Comparison of ENCODE assay signal across 21 mouse cellular contexts in genomic region chr10:120375438-120375837, GRCm38 (mm10).
DNase-seq lines count a peak whose midpoint lies in the region; ATAC-seq lines count a peak whose summit lies in the region.
"Had no signal": no experiment of that assay in that cellular context is flagged by ENCODE, and none has a peak within 500 bp of the region (broad histone marks: within the 10 kb centered on the region; RNA-seq: fewer than 3 reads in every experiment).

No protein-coding gene starts in this region.

- no peaks in the 10 kb centered on the region for H3K9me3 ChIP-seq in liver, embryonic 12.5 days (replicated peaks)
- H3K9me3 ChIP-seq: embryonic facial prominence, embryonic 15.5 days; hindbrain, embryonic 12.5 days; intestine, embryonic 15.5 days had no signal

- no peaks in the 10 kb centered on the region for H3K27me3 ChIP-seq in liver, embryonic 12.5 days (replicated peaks)
- H3K27me3 ChIP-seq: CH12.LX; embryonic facial prominence, embryonic 15.5 days; hindbrain, embryonic 12.5 days; intestine, embryonic 15.5 days; Patski had no signal

- H3K36me3 ChIP-seq in liver, embryonic 12.5 days = peaks cover 31% of the 10 kb centered on the region
- H3K36me3 ChIP-seq: embryonic facial prominence, embryonic 15.5 days; hindbrain, embryonic 12.5 days had no signal

- WGBS in liver, embryonic 12.5 days (ENCODE audit: insufficient replicate concordance) = 75% methylated on average over 14 of the region's 14 CpGs

- H3K9ac ChIP-seq in liver, embryonic 12.5 days = no peak overlapping the region
- H3K9ac ChIP-seq: embryonic facial prominence, embryonic 15.5 days; hindbrain, embryonic 12.5 days; intestine, embryonic 15.5 days had no signal

- 0 out of 2 replicates have a peak, but pooled peaks cover 3% of the 10 kb centered on the region for H3K4me1 ChIP-seq in liver, embryonic 12.5 days

- no peak overlapping the region for H3K4me3 ChIP-seq in liver, embryonic 12.5 days
- H3K4me3 ChIP-seq: embryonic facial prominence, embryonic 15.5 days; erythroblast, embryonic 14.5 days; gastrocnemius, adult 2 months; hindbrain, embryonic 12.5 days; intestine, embryonic 15.5 days had no signal

- H3K27ac ChIP-seq in liver, embryonic 12.5 days = no peak overlapping the region
- H3K27ac ChIP-seq: embryonic facial prominence, embryonic 15.5 days; gastrocnemius, adult 2 months; hindbrain, embryonic 12.5 days; intestine, embryonic 15.5 days had no signal

- DNase-seq in liver = no peak
- peak; percentile 58 for DNase-seq in CD4-positive, CD25-positive, alpha-beta regulatory T cell, adult 2 months (ENCODE audit: low read depth, low spot score)
- no peak for DNase-seq in spleen, postnatal 14 days (ENCODE audit: low spot score in 2 of 2)
- no peak for DNase-seq in natural killer cell, adult 2 months (ENCODE audit: low spot score in 2 of 2)
- DNase-seq: adrenal gland, adult 2 months; adrenal gland, postnatal 25 days; cerebellum, adult 2 months; cerebellum, postnatal 10 days; gastrocnemius, adult 2 months; gastrocnemius, postnatal 25 days; heart, postnatal 10 days; heart, postnatal 4 days had no signal

- ATAC-seq in liver, embryonic 12.5 days = peak; percentile 32; the same call in 1 of the 2 replicates
- ATAC-seq in activated CD4-positive, CD25-positive, alpha-beta regulatory T cell, adult 4 months = peak; percentile 77
- ATAC-seq: hindbrain, embryonic 16.5 days; intestine, embryonic 15.5 days; Patski had no signal

- no peak overlapping the region for H3K4me2 ChIP-seq in liver, embryonic 12.5 days
- H3K4me2 ChIP-seq: embryonic facial prominence, embryonic 15.5 days; hindbrain, embryonic 12.5 days; intestine, embryonic 15.5 days had no signal
